Mouse (Mus musculus) limb, embryonic 13.5 days (tissue): Measurements from ENCODE around the gene Gpr162. TPM values are rescaled to one million over a fixed set of nuclear protein-coding genes. Genes with fewer than 3 reads are reported as not detected.
"Not testable (repeated sequence)": the region's sequence is repeated elsewhere in the genome, so short reads cannot be mapped to it uniquely, and the experiment has no call there.

Experiments used
- ATAC-seq: fragments of 200-750 bp; cut with Nextera tagmentation; 2 replicates; pipeline ENCODE4 v1.8.0; 2017; ENCODE audit warnings: low read depth, moderate number of reproducible peaks, moderate TSS enrichment; ENCODE audit not compliant: low FRiP score
- H3K27ac ChIP-seq: fragments of 300-500 bp; sonication (generic); 2 replicates; pipeline ENCODE4 v1.5.1; 2015; ENCODE audit warnings: inconsistent platforms, mild to moderate bottlenecking, moderate library complexity
- H3K27me3 ChIP-seq: fragments of 300-500 bp; sonication (generic); 2 replicates; pipeline ENCODE4 v1.6.1; 2015; ENCODE audit warnings: mild to moderate bottlenecking, inconsistent platforms
- H3K36me3 ChIP-seq: fragments of 300-500 bp; sonication (generic); 2 replicates; pipeline ENCODE4 v1.6.1; 2015; ENCODE audit warnings: inconsistent platforms, mild to moderate bottlenecking, moderate library complexity
- H3K4me1 ChIP-seq: fragments of 300-500 bp; sonication (generic); 2 replicates; pipeline ENCODE4 v1.6.1; 2015; ENCODE audit warnings: inconsistent platforms
- H3K4me2 ChIP-seq: fragments of 300-500 bp; sonication (generic); replicated peaks from 2 replicates; pipeline ENCODE4 v1.6.1; 2015; ENCODE audit warnings: inconsistent platforms, mild to moderate bottlenecking, moderate library complexity
- H3K4me3 ChIP-seq: fragments of 300-500 bp; sonication (generic); 2 replicates; pipeline ENCODE4 v1.5.1; 2015; ENCODE audit warnings: moderate library complexity, mild to moderate bottlenecking, inconsistent platforms
- H3K9ac ChIP-seq: fragments of 300-500 bp; sonication (generic); 2 replicates; pipeline ENCODE4 v1.6.1; 2015; ENCODE audit warnings: mild to moderate bottlenecking, inconsistent platforms
- H3K9me3 ChIP-seq: fragments of 300-500 bp; sonication (generic); 2 replicates; pipeline ENCODE4 v1.6.1; 2016; ENCODE audit warnings: inconsistent platforms
- WGBS: fragments of 180-500 bp; shearing (Covaris S2); methylation state at CpG from one replicate; pipeline ENCODE4 v1.1.7; 2015; 5-methylcytosine and 5-hydroxymethylcytosine counted together
- polyA plus RNA-seq: library from polyadenylated mRNA; unstranded; fragments of >200 nt; fragmentation: Nextera tagmentation; extraction: Ambion mirVana; gene quantifications from 2 replicates; pipeline ENCODE4 v1.2.1, GENCODE M21; 2015

Gene Gpr162
- polyA plus RNA-seq, 1 experiment from 2014 or later, result 3.5 TPM

DNA sequence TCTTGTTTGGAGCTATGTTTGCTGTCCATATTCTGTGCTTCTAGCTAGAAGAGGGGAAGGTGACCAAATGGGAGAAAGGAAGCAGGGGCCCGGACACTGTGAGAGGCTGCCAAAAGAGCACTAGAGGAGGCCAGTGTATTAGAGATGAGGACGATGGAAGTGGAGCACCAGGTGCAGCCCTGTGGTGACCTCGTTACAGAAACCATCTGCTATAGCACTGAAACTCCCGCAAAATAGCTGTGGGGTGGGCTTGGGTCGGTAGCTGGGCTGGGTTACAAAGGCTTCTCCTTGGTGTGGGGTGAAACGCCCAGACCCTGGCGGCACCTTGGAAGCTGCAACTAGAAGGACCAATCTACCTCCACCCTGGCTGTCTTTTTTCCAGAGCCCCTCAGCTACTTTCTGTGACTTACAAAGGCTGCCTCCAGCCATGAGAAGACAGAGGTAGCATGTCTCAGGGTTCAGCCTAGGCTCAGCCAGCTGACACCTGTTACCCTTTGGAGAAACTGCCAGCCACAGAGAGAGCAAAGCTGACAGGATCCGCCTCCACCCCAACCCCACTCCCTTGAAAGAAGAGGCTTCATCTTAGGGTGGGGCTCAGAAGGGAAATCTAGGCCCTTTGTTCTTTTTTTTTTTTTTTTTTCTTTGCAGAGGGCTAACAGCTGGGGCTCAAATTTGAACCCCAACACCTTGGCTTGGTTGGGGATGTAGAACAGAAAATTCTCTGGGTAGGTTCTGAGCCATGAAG, 36.4 kb upstream of the Gpr162 start:
- H3K27me3 ChIP-seq, result no peaks in the 10 kb centered on the region

DNA sequence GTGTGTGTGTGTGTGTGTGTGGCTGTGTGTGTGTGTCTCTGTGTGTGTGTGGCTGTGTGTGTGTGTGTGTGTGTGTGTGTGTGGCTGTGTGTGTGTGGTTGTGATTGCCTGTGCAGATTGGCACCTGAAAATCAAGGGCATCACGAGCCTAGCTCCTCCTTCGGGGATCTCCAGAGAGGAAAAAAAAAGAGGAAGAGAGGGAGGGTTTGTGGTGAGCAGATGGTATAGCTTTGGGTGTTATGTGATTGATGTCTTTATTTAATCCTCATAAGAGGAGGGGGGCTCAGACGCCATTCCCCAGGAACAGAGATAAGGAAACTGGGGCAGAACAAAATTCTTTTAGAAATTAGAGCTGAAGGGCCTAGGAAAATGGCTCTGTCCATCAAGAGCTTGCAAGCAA, 34.6 kb upstream of the Gpr162 start:
- Histone ChIP-seq H3K9me3 (no peaks in the 10 kb centered on the region), H3K4me1 (peaks cover 2% of the 10 kb centered on the region; the same call in 1 of the 2 replicates), H3K4me2 (no peak overlapping the region), H3K27ac (no peak overlapping the region), H3K36me3 (no peaks in the 10 kb centered on the region), H3K9ac (no peak overlapping the region), H3K4me3 (no peak overlapping the region), H3K27me3 (no peaks in the 10 kb centered on the region)
- 40% methylated on average over 3 of the region's 3 CpGs for WGBS
- no peak for ATAC-seq

More for the DNA sequence above, 36.4 kb upstream of the Gpr162 start:
- H3K36me3 ChIP-seq, result no peaks in the 10 kb centered on the region
- H3K4me1 ChIP-seq, result peaks cover 12% of the 10 kb centered on the region
- no peak overlapping the region for H3K27ac ChIP-seq
- no peak overlapping the region for H3K4me3 ChIP-seq
- no peak overlapping the region for H3K4me2 ChIP-seq
- no peak overlapping the region for H3K9ac ChIP-seq
- WGBS, result 48% methylated on average over 8 of the region's 8 CpGs
- H3K9me3 ChIP-seq, result no peaks in the 10 kb centered on the region
- no peak for ATAC-seq

DNA sequence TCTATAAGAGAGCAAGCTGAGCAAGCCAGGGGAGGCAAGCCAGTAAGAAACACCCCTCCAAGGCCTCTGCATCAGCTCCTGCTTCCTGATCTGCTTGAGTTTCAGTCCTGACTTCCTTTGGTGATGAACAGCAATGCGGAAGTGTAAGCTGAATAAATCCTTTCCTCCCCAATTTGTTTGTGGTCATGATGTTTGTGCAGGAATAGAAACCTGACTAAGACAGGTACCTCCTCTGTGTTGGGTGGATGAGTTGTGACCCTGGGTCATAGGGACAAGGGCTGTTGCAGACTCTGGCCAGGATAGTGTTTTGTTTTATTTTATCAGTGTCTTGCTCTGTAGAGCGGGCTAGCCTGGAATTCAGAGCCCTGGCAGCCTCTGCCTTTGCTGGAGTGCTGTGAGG, 30.3 kb upstream of the Gpr162 start:
- H3K27ac ChIP-seq, H3K4me2 ChIP-seq, H3K9me3 ChIP-seq, H3K9ac ChIP-seq, H3K27me3 ChIP-seq, ATAC-seq, H3K4me1 ChIP-seq, H3K36me3 ChIP-seq, H3K4me3 ChIP-seq: not testable (repeated sequence)
- 94% methylated on average over 2 of the region's 2 CpGs for WGBS

DNA sequence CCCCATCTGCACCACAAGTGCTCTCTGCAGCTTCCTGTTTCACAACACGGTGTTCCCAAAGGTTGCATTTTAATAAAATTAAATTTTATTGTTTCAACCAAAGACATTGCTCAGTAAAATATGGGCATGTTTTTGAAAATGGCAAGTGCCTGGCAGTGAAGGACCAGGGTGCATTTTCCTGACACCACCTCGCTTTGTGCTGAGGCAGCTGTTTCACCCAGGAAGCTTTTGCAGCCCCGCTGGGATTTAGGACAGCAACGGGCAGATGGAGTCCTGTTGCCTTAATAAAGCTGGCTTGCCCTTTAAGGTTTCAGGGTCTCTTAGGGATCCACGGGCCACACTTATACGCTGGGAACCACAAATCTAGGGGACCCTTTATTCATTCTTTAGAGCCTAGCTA, 27.2 kb upstream of the Gpr162 start:
- H3K36me3 ChIP-seq, result no peaks in the 10 kb centered on the region
- H3K9me3 ChIP-seq, result no peaks in the 10 kb centered on the region
- H3K4me1 ChIP-seq, result no peaks in the 10 kb centered on the region
- no peak overlapping the region for H3K4me2 ChIP-seq
- 60% methylated on average over 6 of the region's 6 CpGs for WGBS
- H3K27me3 ChIP-seq, result no peaks in the 10 kb centered on the region
- H3K9ac ChIP-seq, result no peak overlapping the region
- H3K4me3 ChIP-seq, result no peak overlapping the region
- ATAC-seq, result no peak
- no peak overlapping the region for H3K27ac ChIP-seq

DNA sequence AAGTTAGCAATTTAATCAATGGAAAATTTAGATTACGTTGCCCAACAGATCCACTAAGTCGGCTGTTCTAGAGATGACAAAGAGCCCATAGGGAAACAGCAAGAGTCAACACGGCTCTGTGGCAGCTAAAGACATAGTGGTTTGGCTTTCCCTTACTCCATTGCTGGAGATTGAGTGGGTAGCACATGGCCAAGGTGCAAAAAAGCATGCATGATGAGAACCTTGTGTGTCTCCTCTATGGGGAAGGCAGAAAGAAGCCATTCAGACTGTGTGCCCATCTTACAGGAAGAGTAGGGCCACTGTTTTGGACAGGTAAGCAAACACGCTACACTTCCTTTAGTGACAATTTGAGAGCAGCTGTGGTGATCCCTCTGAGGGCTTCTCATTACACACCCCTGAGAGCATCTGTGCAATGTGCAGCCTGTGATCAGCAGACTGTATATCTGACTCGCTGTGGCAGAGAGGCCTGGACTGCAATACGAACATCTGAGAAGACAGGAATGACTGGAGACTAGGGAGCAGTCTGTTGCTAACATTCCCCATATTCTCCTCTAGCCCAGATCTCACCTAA, 24.9 kb upstream of the Gpr162 start:
- H3K9ac ChIP-seq, result no peak overlapping the region
- H3K9me3 ChIP-seq, result no peaks in the 10 kb centered on the region
- ATAC-seq, result no peak
- no peak overlapping the region for H3K4me3 ChIP-seq
- no peaks in the 10 kb centered on the region for H3K27me3 ChIP-seq
- WGBS, result 87% methylated on average over 6 of the region's 6 CpGs
- no peak overlapping the region for H3K4me2 ChIP-seq
- H3K36me3 ChIP-seq, result no peaks in the 10 kb centered on the region
- H3K4me1 ChIP-seq, result peaks cover 4% of the 10 kb centered on the region; the same call in 1 of the 2 replicates
- H3K27ac ChIP-seq, result no peak overlapping the region

DNA sequence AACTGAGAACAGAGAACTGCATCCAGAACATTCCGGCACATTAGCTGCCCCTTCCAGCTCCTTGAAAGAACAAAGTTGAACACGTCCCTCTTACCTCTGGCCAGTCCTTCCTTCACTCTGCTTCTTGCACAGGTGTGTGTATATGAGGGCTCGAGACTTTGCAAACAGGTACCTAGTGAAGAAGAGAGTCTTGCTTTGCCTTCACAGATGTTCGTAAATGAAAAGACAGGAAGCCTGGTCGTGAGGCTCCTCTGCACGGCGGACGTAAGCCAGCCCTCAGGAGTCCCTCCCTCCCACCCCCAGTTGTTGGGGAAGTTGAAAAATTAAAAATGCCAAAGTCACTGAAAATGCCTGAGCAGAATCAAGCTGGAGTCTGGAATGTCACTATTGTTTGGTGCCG, 24.2 kb upstream of the Gpr162 start, which contains the start of gene Cd4:
Gene Cd4, minus strand, starts transcription at position 236 of the 400 bp plus-strand sequence.
- no peaks in the 10 kb centered on the region for H3K36me3 ChIP-seq
- no peaks in the 10 kb centered on the region for H3K27me3 ChIP-seq
- no peak within 1 kb of the TSS for H3K9ac ChIP-seq
- ATAC-seq, result no peak
- H3K9me3 ChIP-seq, result no peaks in the 10 kb centered on the region
- no peak within 1 kb of the TSS for H3K27ac ChIP-seq
- no peak within 1 kb of the TSS for H3K4me2 ChIP-seq
- H3K4me1 ChIP-seq, result peaks cover 4% of the 10 kb centered on the region; the same call in 1 of the 2 replicates
- 83% methylated on average over 9 of the region's 9 CpGs for WGBS
- no peak within 1 kb of the TSS for H3K4me3 ChIP-seq

DNA sequence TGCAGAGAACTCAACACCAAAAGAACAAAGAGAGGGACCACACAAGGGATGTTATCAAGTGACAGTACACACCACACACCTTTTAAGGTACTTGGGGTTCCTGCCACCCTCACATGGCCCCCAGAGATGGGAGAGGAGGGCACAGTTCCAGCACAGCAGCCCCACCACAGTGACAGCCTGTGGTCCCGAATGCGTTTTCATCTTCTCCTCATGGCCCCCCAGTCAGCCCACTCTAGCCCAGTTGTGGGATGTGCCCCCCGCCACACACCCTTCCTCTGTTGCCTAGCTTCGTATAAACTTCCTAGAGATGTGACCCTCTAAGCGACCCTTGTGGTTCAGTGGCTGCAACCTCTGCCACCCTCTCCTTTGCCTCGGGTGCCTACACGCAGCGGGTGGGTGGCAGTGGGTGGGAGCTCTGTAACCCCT, 22.2 kb upstream of the Gpr162 start:
- WGBS, result 94% methylated on average over 8 of the region's 8 CpGs
- H3K4me3 ChIP-seq, result no peak overlapping the region
- H3K9ac ChIP-seq, result no peak overlapping the region
- no peaks in the 10 kb centered on the region for H3K9me3 ChIP-seq
- no peak overlapping the region for H3K27ac ChIP-seq
- no peak overlapping the region for H3K4me2 ChIP-seq
- H3K27me3 ChIP-seq, result no peaks in the 10 kb centered on the region
- H3K36me3 ChIP-seq, result no peaks in the 10 kb centered on the region
- no peak for ATAC-seq
- peaks cover 4% of the 10 kb centered on the region; the same call in 1 of the 2 replicates for H3K4me1 ChIP-seq

DNA sequence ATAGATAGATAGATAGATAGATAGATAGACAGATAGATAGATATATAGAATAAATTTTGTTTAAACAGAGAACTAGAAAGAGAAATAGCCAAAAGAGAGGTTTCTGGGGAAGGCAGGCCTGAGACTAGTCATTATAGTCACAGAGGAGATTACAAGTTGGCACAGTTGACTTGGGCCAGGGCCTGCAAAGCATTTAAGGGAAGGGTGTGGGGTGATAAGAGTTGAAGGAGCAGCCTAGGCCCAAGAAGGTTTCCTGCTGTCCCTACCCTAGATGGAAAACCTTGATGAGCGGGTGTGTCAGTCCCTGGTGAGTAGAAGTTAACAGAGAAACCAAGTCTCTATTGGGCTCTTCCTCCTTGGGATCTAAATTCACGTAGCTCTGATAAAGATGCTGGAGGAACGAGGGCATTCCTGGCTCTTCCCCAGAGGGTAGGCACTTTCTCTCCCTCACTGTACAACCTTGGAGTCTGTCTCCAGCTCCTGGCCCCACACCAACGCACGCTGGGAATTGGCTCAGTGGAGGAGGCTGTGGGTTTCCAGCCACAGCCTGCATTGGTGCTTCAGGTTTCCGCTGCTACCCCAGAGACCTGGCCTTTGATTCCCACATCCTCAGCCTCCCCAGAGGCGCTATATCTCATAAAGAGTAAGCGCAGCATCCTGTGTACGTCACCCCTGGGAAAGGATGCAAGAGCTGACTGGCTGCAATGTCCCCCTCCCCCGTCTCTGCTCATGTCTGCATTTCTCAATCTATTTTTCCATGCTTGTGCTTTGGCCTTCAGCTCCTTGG, 21.1 kb upstream of the Gpr162 start:
- Histone ChIP-seq H3K36me3 (no peaks in the 10 kb centered on the region), H3K27me3 (no peaks in the 10 kb centered on the region), H3K4me3 (no peak overlapping the region), H3K4me2 (no peak overlapping the region), H3K9ac (no peak overlapping the region), H3K4me1 (peaks cover 4% of the 10 kb centered on the region; the same call in 1 of the 2 replicates), H3K9me3 (no peaks in the 10 kb centered on the region), H3K27ac (no peak overlapping the region)
- 63% methylated on average over 10 of the region's 10 CpGs for WGBS
- ATAC-seq, result no peak

DNA sequence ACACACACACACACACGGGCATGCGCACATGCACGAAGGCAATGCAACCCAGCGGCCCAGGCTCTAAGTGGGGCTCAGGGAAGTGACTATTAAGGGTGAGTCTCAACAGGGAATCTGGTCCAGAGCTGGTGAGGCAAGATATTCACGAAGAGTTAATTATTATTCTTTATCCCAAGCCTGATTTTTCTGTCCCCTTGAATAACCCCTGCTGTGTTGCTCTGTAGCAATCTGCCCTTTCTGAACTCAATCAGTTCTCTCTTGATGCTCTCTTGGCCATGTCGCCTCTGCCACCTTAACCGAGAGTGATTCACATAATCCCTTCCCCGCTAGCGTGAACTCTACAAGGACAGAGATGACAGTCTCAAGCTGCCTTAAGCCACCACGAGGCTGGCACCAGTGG, 19.6 kb upstream of the Gpr162 start:
- Histone ChIP-seq H3K9ac (no peak overlapping the region), H3K4me1 (peaks cover 4% of the 10 kb centered on the region; the same call in 1 of the 2 replicates), H3K27me3 (no peaks in the 10 kb centered on the region), H3K27ac (no peak overlapping the region), H3K36me3 (no peaks in the 10 kb centered on the region), H3K4me2 (no peak overlapping the region), H3K9me3 (no peaks in the 10 kb centered on the region), H3K4me3 (no peak overlapping the region)
- WGBS, result 82% methylated on average over 10 of the region's 10 CpGs
- no peak for ATAC-seq

DNA sequence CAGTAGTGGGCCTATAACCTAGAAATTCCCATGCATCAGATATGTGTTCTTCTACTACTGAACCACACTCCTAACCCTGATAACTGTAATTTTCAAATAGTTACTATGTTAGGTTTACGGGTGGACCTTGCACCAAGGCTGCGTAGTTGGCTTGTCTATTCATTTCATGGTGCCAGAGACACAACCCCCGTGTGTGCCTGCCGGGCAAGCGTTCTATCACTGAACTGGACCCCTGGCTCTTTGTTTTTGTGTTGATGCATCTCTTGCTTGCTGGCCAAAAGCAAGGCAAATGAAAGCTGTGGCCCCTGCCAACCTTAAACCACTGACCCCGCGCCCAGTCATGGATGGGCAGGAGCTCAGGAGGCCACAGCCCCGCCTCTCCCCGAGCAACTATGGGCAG, 18.0 kb upstream of the Gpr162 start:
- Histone ChIP-seq H3K4me2 (no peak overlapping the region), H3K9me3 (no peaks in the 10 kb centered on the region), H3K4me1 (peaks cover 4% of the 10 kb centered on the region; the same call in 1 of the 2 replicates), H3K36me3 (no peaks in the 10 kb centered on the region), H3K27me3 (no peaks in the 10 kb centered on the region), H3K27ac (no peak overlapping the region), H3K9ac (no peak overlapping the region), H3K4me3 (no peak overlapping the region)
- ATAC-seq, result no peak
- WGBS, result 91% methylated on average over 9 of the region's 9 CpGs

DNA sequence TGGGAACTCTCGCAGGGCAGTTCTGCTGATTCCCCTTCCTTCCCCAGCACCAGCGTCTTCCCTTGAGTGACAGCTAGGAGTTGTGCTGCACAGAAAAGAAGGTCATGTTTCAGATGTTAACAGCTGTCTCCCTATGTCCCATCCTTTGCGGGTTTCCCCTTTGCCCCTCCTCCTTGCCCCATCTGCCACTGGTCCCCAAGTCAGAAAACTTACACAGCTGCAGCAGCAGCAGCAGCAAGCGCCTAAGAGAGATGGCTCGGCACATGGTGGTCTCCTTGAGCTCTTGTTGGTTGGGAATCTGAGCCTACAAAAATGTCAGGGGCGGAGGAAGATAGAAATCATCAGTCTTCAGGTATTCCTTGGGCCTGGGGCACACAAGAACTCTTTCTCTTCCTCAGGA, 15.6 kb upstream of the Gpr162 start:
- H3K9ac ChIP-seq, result no peak overlapping the region
- 52% methylated on average over 6 of the region's 6 CpGs for WGBS
- H3K9me3 ChIP-seq, result no peaks in the 10 kb centered on the region
- no peak overlapping the region for H3K27ac ChIP-seq
- H3K4me2 ChIP-seq, result no peak overlapping the region
- no peak for ATAC-seq
- H3K4me3 ChIP-seq, result no peak overlapping the region
- no peaks in the 10 kb centered on the region for H3K36me3 ChIP-seq
- no peaks in the 10 kb centered on the region for H3K4me1 ChIP-seq
- H3K27me3 ChIP-seq, result no peaks in the 10 kb centered on the region

DNA sequence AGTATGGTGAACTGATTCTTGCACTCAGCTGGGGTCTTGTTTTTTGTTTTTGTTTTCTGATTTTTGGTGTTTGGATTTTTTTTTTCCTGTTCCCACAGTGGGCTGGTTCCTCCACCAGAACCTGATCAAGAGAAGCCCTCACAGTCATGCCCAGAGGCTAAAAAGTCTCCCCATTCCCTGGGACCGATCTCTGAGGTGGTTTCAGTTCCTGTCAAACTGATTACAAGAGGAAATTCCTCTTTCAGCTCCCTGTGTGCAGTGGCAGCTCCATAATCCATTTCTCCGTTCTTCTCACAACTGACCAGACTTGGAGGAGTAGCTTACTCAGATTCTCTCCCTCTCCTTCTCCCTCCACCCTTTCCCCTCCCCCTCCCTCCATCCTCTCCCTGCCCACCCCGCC, 10.6 kb upstream of the Gpr162 start:
- 41% methylated on average over 2 of the region's 3 CpGs for WGBS
- Histone ChIP-seq H3K9ac (no peak overlapping the region), H3K4me3 (no peak overlapping the region), H3K9me3 (no peaks in the 10 kb centered on the region), H3K4me1 (no peaks in the 10 kb centered on the region), H3K27ac (no peak overlapping the region), H3K4me2 (no peak overlapping the region), H3K36me3 (no peaks in the 10 kb centered on the region), H3K27me3 (no peaks in the 10 kb centered on the region)
- no peak for ATAC-seq
